Mouse (Mus musculus): ENCODE measurements around the gene Plekhh1. TPM values are rescaled to one million over a fixed set of nuclear protein-coding genes. Genes with fewer than 3 reads are reported as not detected.

The Plekhh1 gene
- total RNA-seq, 1 experiment, result 11.2 TPM

DNA sequence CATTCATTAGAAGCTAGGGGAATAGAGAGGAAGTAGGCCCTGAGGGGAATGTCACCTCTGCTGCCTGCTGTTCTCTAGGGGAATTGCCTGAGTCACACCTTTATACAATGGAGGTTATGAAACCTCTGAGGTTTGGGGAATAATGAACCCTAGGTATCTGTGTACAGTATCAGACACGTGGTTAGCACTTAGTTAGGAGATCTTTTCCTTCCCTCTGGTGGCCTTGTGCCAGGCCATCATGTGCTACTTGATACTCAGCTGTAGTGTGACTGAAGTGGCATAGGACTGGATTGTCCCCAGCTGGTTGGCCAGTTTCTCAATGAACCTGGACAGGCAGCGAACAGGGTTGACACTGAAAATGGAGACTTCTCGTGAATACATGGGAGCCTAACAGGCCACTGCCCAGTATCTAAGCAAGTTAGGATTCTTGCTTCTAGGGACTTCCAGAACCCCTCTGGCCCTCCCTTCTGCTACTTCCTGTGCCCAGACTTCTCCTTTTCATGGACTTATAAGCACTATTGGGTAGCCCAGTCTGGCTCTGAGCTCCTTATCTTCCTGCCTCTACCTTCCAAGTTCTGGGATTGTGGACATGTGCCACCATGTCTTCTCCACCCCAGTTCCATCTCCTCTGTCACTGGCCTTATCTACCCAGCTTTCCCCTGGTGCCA is 21.7 kb downstream of the Plekhh1 start:
- Histone ChIP-seq H3K4me1 (ENCODE audit: control insufficient read depth in 2 of 2, insufficient read depth in 2 of 2, low read length in 2 of 2, poor library complexity in 1 of 2) (0 out of 4 replicates have a peak, but pooled peaks cover 0 to 3% of the 10 kb centered on the region in 2 experiments), H3K36me3 (ENCODE audit: control insufficient read depth, insufficient read depth, low read length, poor library complexity, severe bottlenecking) (no peaks in the 10 kb centered on the region; the same call in 1 of the 2 replicates), H3K4me3 (ENCODE audit: insufficient read depth in 1 of 2, low read depth in 1 of 2, low read length in 2 of 2, poor library complexity in 1 of 2, severe bottlenecking in 1 of 2) (no peak overlapping the region), H3K9me3 (ENCODE audit: control insufficient read depth, insufficient read depth, low read depth, low read length) (no peaks in the 10 kb centered on the region), H3K9ac (ENCODE audit: insufficient read depth, low read depth, low read length, poor library complexity, severe bottlenecking) (no peak overlapping the region), H3K27ac (ENCODE audit: insufficient read depth, low read depth, low read length, poor library complexity, severe bottlenecking) (no peak overlapping the region)
- TF ChIP-seq MAFK (IDR thresholded peaks at IDR 0.05; ENCODE audit: insufficient read depth, low read depth, low read length), result no peak
- no peak for TF ChIP-seq ZNF384 (IDR thresholded peaks at IDR 0.05; ENCODE audit: low read depth, low read length)
- no peak for TF ChIP-seq CHD2 (IDR thresholded peaks at IDR 0.05; ENCODE audit: low read depth, low read length)
- no peak for TF ChIP-seq HCFC1 (IDR thresholded peaks at IDR 0.05; ENCODE audit: borderline replicate concordance, insufficient read depth, low read length)
- TF ChIP-seq ZC3H11A (IDR thresholded peaks at IDR 0.05; ENCODE audit: borderline replicate concordance, low read depth, low read length), result no peak
- in situ Hi-C loops (cut with MboI; ENCODE audit: low sequenced_read_pairs in 2 of 2, unreplicated experiment in 2 of 2), result no loop called here
- DNase-seq (ENCODE audit: low read depth, low spot score), result no peak

DNA sequence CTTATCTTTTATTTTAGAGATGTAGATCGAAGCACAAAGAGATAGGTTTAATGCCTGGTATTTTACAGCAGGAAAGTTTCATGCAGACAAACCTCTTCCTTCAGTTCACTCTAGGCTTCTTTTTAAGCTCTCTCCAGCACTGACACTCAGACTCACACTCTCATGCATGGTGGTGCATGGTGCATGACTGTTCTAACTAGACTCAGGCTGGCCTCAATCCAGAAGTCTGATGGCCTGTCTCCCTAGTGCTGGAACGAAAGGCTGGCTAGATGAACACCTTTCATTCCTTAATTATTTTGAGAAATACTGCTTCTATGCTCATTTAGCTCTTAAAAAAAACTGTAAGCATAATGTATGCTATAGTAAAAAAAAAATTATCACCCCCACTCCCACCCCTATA is 23.1 kb downstream of the Plekhh1 start:
- H3K9me3 ChIP-seq (ENCODE audit: control insufficient read depth, insufficient read depth, low read depth, low read length), result no peaks in the 10 kb centered on the region
- in situ Hi-C loops (cut with MboI; ENCODE audit: low sequenced_read_pairs in 2 of 2, unreplicated experiment in 2 of 2), result no loop called here
- H3K4me3 ChIP-seq (ENCODE audit: insufficient read depth in 1 of 2, low read depth in 1 of 2, low read length in 2 of 2, poor library complexity in 1 of 2, severe bottlenecking in 1 of 2), result no peak overlapping the region
- H3K27ac ChIP-seq (ENCODE audit: insufficient read depth, low read depth, low read length, poor library complexity, severe bottlenecking), result no peak overlapping the region
- no peak for DNase-seq (ENCODE audit: low read depth, low spot score)
- H3K36me3 ChIP-seq (ENCODE audit: control insufficient read depth, insufficient read depth, low read length, poor library complexity, severe bottlenecking), result no peaks in the 10 kb centered on the region; the same call in 1 of the 2 replicates
- H3K9ac ChIP-seq (ENCODE audit: insufficient read depth, low read depth, low read length, poor library complexity, severe bottlenecking), result no peak overlapping the region
- 0 out of 4 replicates have a peak, but pooled peaks cover 0 to 3% of the 10 kb centered on the region in 2 experiments for H3K4me1 ChIP-seq (ENCODE audit: control insufficient read depth in 2 of 2, insufficient read depth in 2 of 2, low read length in 2 of 2, poor library complexity in 1 of 2)
- TF ChIP-seq CHD2 (IDR thresholded peaks at IDR 0.05; ENCODE audit: low read depth, low read length) (no peak), ZC3H11A (IDR thresholded peaks at IDR 0.05; ENCODE audit: borderline replicate concordance, low read depth, low read length) (no peak), MAFK (IDR thresholded peaks at IDR 0.05; ENCODE audit: insufficient read depth, low read depth, low read length) (no peak), ZNF384 (IDR thresholded peaks at IDR 0.05; ENCODE audit: low read depth, low read length) (no peak), HCFC1 (IDR thresholded peaks at IDR 0.05; ENCODE audit: borderline replicate concordance, insufficient read depth, low read length) (no peak)

DNA sequence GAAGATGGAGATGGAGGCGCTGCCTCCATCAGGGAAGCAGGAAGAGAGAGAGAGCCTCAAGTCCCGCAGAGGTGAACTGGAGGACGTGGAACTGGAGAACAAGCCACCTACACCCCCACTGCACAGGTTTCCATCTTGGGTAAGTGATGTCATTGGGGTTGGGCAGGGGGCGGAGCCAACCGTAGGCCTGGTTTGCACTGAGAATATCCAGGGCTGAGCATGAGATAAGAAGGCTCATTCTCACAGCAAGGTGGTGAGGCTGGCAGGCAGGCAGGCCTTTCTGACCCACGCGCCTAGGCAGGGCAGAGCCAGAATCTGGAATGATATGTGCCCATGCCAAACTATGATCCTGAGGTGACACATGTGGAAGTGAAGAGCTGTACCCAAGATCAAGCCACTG is 26.3 kb downstream of the Plekhh1 start:
- no peak overlapping the region for H3K4me3 ChIP-seq (ENCODE audit: insufficient read depth in 1 of 2, low read depth in 1 of 2, low read length in 2 of 2, poor library complexity in 1 of 2, severe bottlenecking in 1 of 2)
- TF ChIP-seq MAFK (IDR thresholded peaks at IDR 0.05; ENCODE audit: insufficient read depth, low read depth, low read length) (no peak), HCFC1 (IDR thresholded peaks at IDR 0.05; ENCODE audit: borderline replicate concordance, insufficient read depth, low read length) (no peak), ZC3H11A (IDR thresholded peaks at IDR 0.05; ENCODE audit: borderline replicate concordance, low read depth, low read length) (no peak), ZNF384 (IDR thresholded peaks at IDR 0.05; ENCODE audit: low read depth, low read length) (no peak), CHD2 (IDR thresholded peaks at IDR 0.05; ENCODE audit: low read depth, low read length) (no peak)
- no peaks in the 10 kb centered on the region for H3K9me3 ChIP-seq (ENCODE audit: control insufficient read depth, insufficient read depth, low read depth, low read length)
- H3K4me1 ChIP-seq (ENCODE audit: control insufficient read depth in 2 of 2, insufficient read depth in 2 of 2, low read length in 2 of 2, poor library complexity in 1 of 2), result 0 out of 4 replicates have a peak, but pooled peaks cover 0 to 3% of the 10 kb centered on the region in 2 experiments
- H3K27ac ChIP-seq (ENCODE audit: insufficient read depth, low read depth, low read length, poor library complexity, severe bottlenecking), result no peak overlapping the region
- no peak for DNase-seq (ENCODE audit: low read depth, low spot score)
- no peak overlapping the region for H3K9ac ChIP-seq (ENCODE audit: insufficient read depth, low read depth, low read length, poor library complexity, severe bottlenecking)
- in situ Hi-C loops (cut with MboI; ENCODE audit: low sequenced_read_pairs in 2 of 2, unreplicated experiment in 2 of 2), result no loop called here
- peaks cover 5% of the 10 kb centered on the region; the same call in 1 of the 2 replicates for H3K36me3 ChIP-seq (ENCODE audit: control insufficient read depth, insufficient read depth, low read length, poor library complexity, severe bottlenecking)

DNA sequence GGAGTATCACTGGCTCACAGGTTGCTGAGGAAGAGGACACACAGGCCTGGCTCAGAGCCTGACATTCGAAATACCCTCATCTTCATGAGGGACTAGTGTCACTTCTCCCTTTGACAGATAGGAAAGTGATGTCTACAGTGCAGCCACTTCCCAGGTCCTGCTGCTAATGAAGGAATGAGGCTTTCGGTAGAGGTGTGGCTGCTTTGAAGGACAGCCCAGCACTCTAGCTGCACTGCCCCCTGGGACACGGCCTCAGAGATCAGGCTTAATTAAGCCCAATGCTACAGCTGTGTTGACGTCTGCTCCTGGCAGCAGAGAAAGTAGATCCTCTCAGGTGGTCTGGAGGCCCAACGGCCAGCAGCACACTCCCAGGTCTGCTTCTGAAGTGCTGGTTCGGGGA is 30.6 kb downstream of the Plekhh1 start:
- Histone ChIP-seq H3K4me3 (ENCODE audit: insufficient read depth in 1 of 2, low read depth in 1 of 2, low read length in 2 of 2, poor library complexity in 1 of 2, severe bottlenecking in 1 of 2) (no peak overlapping the region), H3K9me3 (ENCODE audit: control insufficient read depth, insufficient read depth, low read depth, low read length) (no peaks in the 10 kb centered on the region), H3K4me1 (ENCODE audit: control insufficient read depth in 2 of 2, insufficient read depth in 2 of 2, low read length in 2 of 2, poor library complexity in 1 of 2) (peaks cover 0 to 4% of the 10 kb centered on the region in 2 experiments; a peak in 1 of 4 replicates), H3K36me3 (ENCODE audit: control insufficient read depth, insufficient read depth, low read length, poor library complexity, severe bottlenecking) (peaks cover 11% of the 10 kb centered on the region; the same call in 1 of the 2 replicates), H3K27ac (ENCODE audit: insufficient read depth, low read depth, low read length, poor library complexity, severe bottlenecking) (no peak overlapping the region), H3K9ac (ENCODE audit: insufficient read depth, low read depth, low read length, poor library complexity, severe bottlenecking) (no peak overlapping the region)
- no peak for TF ChIP-seq MAFK (IDR thresholded peaks at IDR 0.05; ENCODE audit: insufficient read depth, low read depth, low read length)
- no peak for TF ChIP-seq ZNF384 (IDR thresholded peaks at IDR 0.05; ENCODE audit: low read depth, low read length)
- no peak for TF ChIP-seq HCFC1 (IDR thresholded peaks at IDR 0.05; ENCODE audit: borderline replicate concordance, insufficient read depth, low read length)
- no peak for TF ChIP-seq CHD2 (IDR thresholded peaks at IDR 0.05; ENCODE audit: low read depth, low read length)
- TF ChIP-seq ZC3H11A (IDR thresholded peaks at IDR 0.05; ENCODE audit: borderline replicate concordance, low read depth, low read length), result no peak
- DNase-seq (ENCODE audit: low read depth, low spot score), result no peak
- in situ Hi-C loops (cut with MboI; ENCODE audit: low sequenced_read_pairs in 2 of 2, unreplicated experiment in 2 of 2), result no loop called here
